Mouse (Mus musculus) ES-Bruce4 (cell line): ENCODE data around the gene Gm5565. TPM values are rescaled to one million over a fixed set of nuclear protein-coding genes. Genes with fewer than 3 reads are reported as not detected.
"Not testable (repeated sequence)": the region's sequence is repeated elsewhere in the genome, so short reads cannot be mapped to it uniquely, and the experiment has no call there.

Experiments used
- H3K27ac ChIP-seq: 2 replicates; pipeline ENCODE4 v1.5.1; 2012; ENCODE audit warnings: low read length, inconsistent platforms; ENCODE audit not compliant: insufficient read depth
- H3K27me3 ChIP-seq: 2 replicates; pipeline ENCODE4 v1.6.1; 2012; ENCODE audit warnings: mild to moderate bottlenecking, low read length, inconsistent platforms; ENCODE audit not compliant: control insufficient read depth, poor library complexity, insufficient read depth, severe bottlenecking
- H3K36me3 ChIP-seq: 2 replicates; pipeline ENCODE4 v1.6.1; 2012; ENCODE audit warnings: inconsistent platforms, mild to moderate bottlenecking, low read length, moderate library complexity; ENCODE audit not compliant: control insufficient read depth, poor library complexity, insufficient read depth, severe bottlenecking
- H3K4me1 ChIP-seq: one replicate; pipeline ENCODE4 v1.8.1; 2011; ENCODE audit warnings: low read length; ENCODE audit not compliant: control insufficient read depth, insufficient read depth
- H3K4me3 ChIP-seq: 2 replicates; pipeline ENCODE4 v1.5.1; 2011; ENCODE audit warnings: low read depth, mild to moderate bottlenecking, low read length
- H3K9ac ChIP-seq: 2 replicates; pipeline ENCODE4 v1.6.1; 2012; ENCODE audit warnings: low read depth, mild to moderate bottlenecking, inconsistent platforms; ENCODE audit not compliant: poor library complexity, severe bottlenecking
- H3K9me3 ChIP-seq: replicated peaks from 2 replicates; pipeline ENCODE4 v1.6.1; 2012; ENCODE audit warnings: mild to moderate bottlenecking, low read length, inconsistent platforms; ENCODE audit not compliant: control insufficient read depth, poor library complexity, insufficient read depth, severe bottlenecking
- CTCF ChIP-seq: IDR thresholded peaks from one replicate; pipeline ENCODE4 v1.8.1; 2011; ENCODE audit warnings: low read depth, low read length
- EP300 ChIP-seq: IDR thresholded peaks from 2 replicates; pipeline ENCODE4 v1.6.1; 2011; ENCODE audit warnings: low read depth, low read length; ENCODE audit not compliant: insufficient read depth
- POLR2A ChIP-seq: IDR thresholded peaks from one replicate; pipeline ENCODE4 v1.8.1; 2011; ENCODE audit warnings: low read length; ENCODE audit not compliant: insufficient read depth
- polyA plus RNA-seq: library from polyadenylated mRNA; stranded (reverse); fragments of >200 nt; gene quantifications from 2 replicates; pipeline ENCODE4 v1.2.4, GENCODE M21; 2011; ENCODE audit warnings: low read depth; ENCODE audit not compliant: missing spikeins, insufficient read depth, insufficient read length

Gene Gm5565
- polyA plus RNA-seq, 1 experiment: not detected

DNA sequence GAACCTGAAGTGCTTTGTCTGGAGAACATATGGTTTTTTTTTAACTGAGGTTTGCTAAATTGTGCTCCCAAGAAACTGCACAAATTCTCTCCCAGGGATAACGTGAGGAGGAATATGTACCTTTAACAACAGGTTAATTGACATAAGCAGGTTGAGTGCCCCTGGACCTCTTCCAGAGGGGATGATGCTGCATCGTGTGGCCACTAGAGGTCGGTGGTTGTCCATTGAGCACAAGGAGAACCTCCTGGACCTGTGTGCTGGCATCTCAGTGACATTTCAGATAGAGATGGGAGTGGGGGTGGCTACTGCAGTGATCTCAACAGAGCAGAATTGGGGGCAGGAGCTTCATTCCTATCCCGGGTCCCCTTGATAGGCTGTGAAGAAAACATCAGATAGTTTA lies 12.4 kb upstream of the Gm5565 start:
- H3K27ac ChIP-seq, H3K36me3 ChIP-seq, H3K4me1 ChIP-seq, H3K4me3 ChIP-seq, H3K27me3 ChIP-seq, H3K9ac ChIP-seq: not testable (repeated sequence)
- H3K9me3 ChIP-seq: peaks cover 11% of the 10 kb centered on the region
- TF ChIP-seq CTCF: peak; percentile 21

DNA sequence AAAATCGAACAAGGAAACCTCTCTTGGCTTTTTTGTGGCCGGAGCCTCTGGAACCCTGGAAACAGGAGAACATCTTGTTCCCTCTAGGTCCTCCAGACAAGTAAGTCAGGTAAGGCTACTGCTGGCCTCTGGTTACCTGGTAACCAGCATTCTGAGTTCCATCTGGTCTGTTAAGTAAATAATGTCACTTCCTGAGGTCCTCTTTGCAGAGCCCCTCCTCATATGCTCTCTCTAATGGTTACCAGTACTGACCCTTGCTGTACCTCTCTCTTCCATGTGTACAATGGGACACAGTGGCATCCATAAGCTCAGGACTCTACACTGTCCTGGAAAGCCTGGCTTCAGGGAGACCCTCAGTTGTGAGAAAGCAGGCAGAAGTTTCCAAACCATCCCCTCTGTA lies 10.3 kb upstream of the Gm5565 start, which contains the start of gene Gm6309:
Gm6309 (minus strand) TSS at position 101 of the 400 bp plus-strand sequence.
- not testable (repeated sequence) for H3K9ac ChIP-seq, H3K4me1 ChIP-seq, H3K9me3 ChIP-seq, H3K27ac ChIP-seq, H3K4me3 ChIP-seq, H3K27me3 ChIP-seq, H3K36me3 ChIP-seq

DNA sequence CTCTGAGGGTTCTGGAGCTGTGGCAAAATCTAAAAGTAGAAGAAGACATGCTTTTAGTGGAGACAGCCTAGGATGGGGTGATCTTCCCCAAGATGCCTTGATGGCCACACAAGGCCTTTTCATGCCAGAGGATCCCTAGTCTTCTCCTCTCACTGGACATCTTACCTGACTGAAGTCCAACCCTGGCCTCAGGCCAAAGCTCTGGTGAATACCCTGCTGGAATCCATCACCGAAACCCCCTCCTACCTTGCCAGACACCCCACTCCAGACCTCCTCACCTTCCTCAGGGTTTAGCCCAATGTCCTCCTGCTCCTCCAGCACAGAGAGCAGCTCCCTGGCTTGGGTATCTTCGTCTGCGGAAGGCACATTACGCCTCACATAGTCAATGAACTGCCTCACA lies 2.0 kb downstream of the Gm5565 start:
- not testable (repeated sequence) for H3K9me3 ChIP-seq, H3K27me3 ChIP-seq, H3K9ac ChIP-seq, H3K4me3 ChIP-seq, H3K27ac ChIP-seq, H3K4me1 ChIP-seq, H3K36me3 ChIP-seq

DNA sequence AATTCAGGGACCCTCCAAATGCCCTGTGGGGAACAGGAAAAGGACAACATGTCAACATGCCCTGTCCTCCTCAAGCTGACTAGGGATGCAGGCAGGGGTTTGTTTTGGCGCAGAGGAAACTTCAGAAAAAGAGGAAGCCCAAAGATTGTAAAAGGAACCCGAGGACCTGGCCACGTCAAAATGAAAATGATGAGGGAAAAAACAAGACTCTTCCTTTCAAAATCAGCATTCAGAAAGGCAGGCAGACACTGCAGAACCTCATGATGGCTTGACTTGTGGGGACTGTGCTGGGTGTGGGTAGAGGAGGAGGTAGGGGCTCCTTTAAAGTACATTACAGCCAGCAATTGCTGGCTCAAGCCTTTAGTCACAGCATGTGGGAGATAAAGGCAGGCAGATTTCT lies 9.9 kb downstream of the Gm5565 start:
- H3K4me3 ChIP-seq: no peak overlapping the region
- H3K4me1 ChIP-seq: no peaks in the 10 kb centered on the region
- no peaks in the 10 kb centered on the region for H3K9me3 ChIP-seq
- H3K27ac ChIP-seq: no peak overlapping the region
- no peaks in the 10 kb centered on the region for H3K36me3 ChIP-seq
- no peak overlapping the region for H3K9ac ChIP-seq
- TF ChIP-seq CTCF (no peak), EP300 (no peak), POLR2A (no peak)
- no peaks in the 10 kb centered on the region for H3K27me3 ChIP-seq

DNA sequence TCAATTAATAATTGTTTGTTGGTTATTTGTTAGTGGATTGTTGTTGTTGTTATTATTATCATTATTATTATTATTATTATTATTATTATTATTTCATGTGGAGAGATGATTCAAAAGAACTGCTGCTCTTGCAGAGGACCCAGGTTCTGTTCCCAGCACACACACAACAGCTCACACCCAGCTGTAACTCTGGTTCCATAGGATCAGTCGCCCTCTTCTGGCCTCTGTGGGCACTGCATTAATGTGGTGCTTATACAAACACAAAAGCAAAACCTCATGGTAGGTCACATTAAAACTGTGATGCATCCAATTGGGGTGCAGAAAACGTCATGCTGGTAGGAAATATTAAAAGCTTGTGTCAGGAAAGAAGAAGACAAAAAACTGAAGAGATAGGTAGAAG lies 12.4 kb downstream of the Gm5565 start:
- Histone ChIP-seq H3K4me1 (no peaks in the 10 kb centered on the region), H3K9ac (no peak overlapping the region), H3K27ac (no peak overlapping the region), H3K27me3 (no peaks in the 10 kb centered on the region), H3K9me3 (no peaks in the 10 kb centered on the region), H3K36me3 (no peaks in the 10 kb centered on the region), H3K4me3 (no peak overlapping the region)
- peak; percentile 18 for TF ChIP-seq CTCF
- TF ChIP-seq EP300: no peak

Other genes with a start within 250 kb of the Gm5565 start
- gene Cyp3a25, start 150.9 kb downstream of the Gm5565 start, polyA plus RNA-seq: not detected in 2 replicates
- gene Cyp3a59, start 81.3 kb downstream of the Gm5565 start, polyA plus RNA-seq: not detected in 2 replicates
- not detected in 2 replicates for gene Gm6309, start 10.2 kb upstream of the Gm5565 start, polyA plus RNA-seq
- gene 1700001J03Rik, start 24.8 kb upstream of the Gm5565 start, polyA plus RNA-seq: 0.94 TPM in 1 of 2 replicates, not detected in the other
- 29.6 and 40.2 TPM in 2 replicates for gene Rnf6, start 61.0 kb upstream of the Gm5565 start, polyA plus RNA-seq
- 76.5 and 81.2 TPM in 2 replicates for gene Cdk8, start 70.7 kb upstream of the Gm5565 start, polyA plus RNA-seq
- gene Wasf3, start 224.4 kb upstream of the Gm5565 start, polyA plus RNA-seq: 32.3 and 33.1 TPM in 2 replicates